Mouse (Mus musculus): ENCODE measurements around the gene Smyd2. TPM values are rescaled to one million over a fixed set of nuclear protein-coding genes. Genes with fewer than 3 reads are reported as not detected.

Smyd2 gene
- total RNA-seq (2014; rRNA removed) (18.2 and 19.9 TPM in 2 replicates), polyA plus RNA-seq (2012; rRNA removed) (27.7 and 33.5 TPM in 2 replicates)

- Histone ChIP-seq H3K4me3 (ENCODE audit: insufficient read depth, low read depth, low read length) (peak within 1 kb of the TSS; percentile 95), H3K36me3 (ENCODE audit: control insufficient read depth, insufficient read depth, low read length) (no peaks in the 10 kb centered on the region), H3K27ac (replicated peaks; ENCODE audit: insufficient read depth, low read depth, low read length) (peak within 1 kb of the TSS; percentile 80), H3K79me2 (ENCODE audit: control insufficient read depth, insufficient read depth, low read length) (peaks cover 5% of the 10 kb centered on the region; the same call in 1 of the 2 replicates), H3K27me3 (ENCODE audit: control insufficient read depth, insufficient read depth, low read length) (no peaks in the 10 kb centered on the region), H3K4me1 (ENCODE audit: control insufficient read depth, insufficient read depth, low read length) (peaks cover 9% of the 10 kb centered on the region), H3K9ac (ENCODE audit: low read depth, low read length) (peak within 1 kb of the TSS; percentile 98)
- DNase-seq (ENCODE audit: extremely low read depth, low read depth, low spot score) = peak; percentile 57
- TF ChIP-seq CTCF (IDR thresholded peaks at IDR 0.05; ENCODE audit: low read depth, low read length) = peak; percentile 25; the same call in 1 of the 2 replicates
- TF ChIP-seq POLR2A (IDR thresholded peaks at IDR 0.05; ENCODE audit: extremely low read depth, insufficient read depth, low read length) = 0 out of 2 replicates have a peak, but pooled peaks have one; percentile 28
- WGBS = under 1% methylated on average over 83 of the region's 90 CpGs
These were observed at the start of gene Smyd2 for GRCm38 (mm10) chr1:189921818-189922592. Gene Smyd2, minus strand, starts transcription at chr1:189922363.

DNA sequence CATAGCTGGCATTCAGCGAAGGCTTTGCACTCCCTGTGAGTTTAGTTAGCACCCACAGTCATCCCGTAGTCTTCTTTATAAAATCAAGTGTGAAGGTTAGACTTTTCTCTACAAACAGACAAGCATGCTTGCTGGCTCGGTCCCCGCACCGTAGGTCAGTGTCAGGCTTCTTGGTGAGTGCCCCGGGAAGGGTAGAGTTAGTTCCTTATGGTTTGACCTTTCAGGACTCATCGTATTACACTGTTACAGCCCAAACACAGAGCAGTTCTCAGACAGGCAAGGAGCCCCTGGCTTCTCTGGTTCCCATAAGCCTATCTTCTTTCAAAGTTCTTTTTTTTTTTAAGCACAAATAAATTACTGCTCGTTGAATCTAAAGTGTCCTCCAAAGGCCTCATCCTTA lies 48.2 kb upstream of the Smyd2 start:
- H3K36me3 ChIP-seq (ENCODE audit: control insufficient read depth, insufficient read depth, low read length) = no peaks in the 10 kb centered on the region
- WGBS = 90% methylated on average over 8 of the region's 8 CpGs
- H3K27me3 ChIP-seq (ENCODE audit: control insufficient read depth, insufficient read depth, low read length) = no peaks in the 10 kb centered on the region
- TF ChIP-seq POLR2A (IDR thresholded peaks at IDR 0.05; ENCODE audit: extremely low read depth, insufficient read depth, low read length) (no peak), CTCF (IDR thresholded peaks at IDR 0.05; ENCODE audit: low read depth, low read length) (no peak)
- no peak overlapping the region for H3K4me3 ChIP-seq (ENCODE audit: insufficient read depth, low read depth, low read length)
- DNase-seq (ENCODE audit: extremely low read depth, low read depth, low spot score) = no peak
- no peak overlapping the region for H3K9ac ChIP-seq (ENCODE audit: low read depth, low read length)
- H3K4me1 ChIP-seq (ENCODE audit: control insufficient read depth, insufficient read depth, low read length) = 0 out of 2 replicates have a peak, but pooled peaks cover 1% of the 10 kb centered on the region
- no peak overlapping the region for H3K27ac ChIP-seq (replicated peaks; ENCODE audit: insufficient read depth, low read depth, low read length)
- H3K79me2 ChIP-seq (ENCODE audit: control insufficient read depth, insufficient read depth, low read length) = no peaks in the 10 kb centered on the region

DNA sequence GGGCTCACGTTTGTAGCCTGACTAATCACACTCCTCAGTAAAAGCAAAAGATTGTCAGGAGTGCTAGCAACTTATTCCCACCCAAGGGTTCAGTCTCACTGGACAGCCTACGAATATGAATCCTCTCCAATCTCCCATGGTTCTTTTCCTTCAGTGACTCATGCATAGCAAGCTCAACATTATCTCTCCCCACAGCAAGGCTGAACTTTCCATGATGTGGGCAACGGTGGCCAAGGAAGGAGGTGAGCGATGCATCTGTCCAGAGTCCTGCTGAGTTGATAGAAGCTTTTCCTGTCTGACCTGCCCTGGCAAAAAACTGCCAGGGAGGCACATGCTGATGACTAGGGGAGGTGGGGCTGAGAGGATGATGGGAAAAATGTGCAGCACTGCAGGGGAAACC lies 45.9 kb upstream of the Smyd2 start:
- no peak for DNase-seq (ENCODE audit: extremely low read depth, low read depth, low spot score)
- Histone ChIP-seq H3K4me3 (ENCODE audit: insufficient read depth, low read depth, low read length) (no peak overlapping the region), H3K27ac (replicated peaks; ENCODE audit: insufficient read depth, low read depth, low read length) (no peak overlapping the region), H3K4me1 (ENCODE audit: control insufficient read depth, insufficient read depth, low read length) (0 out of 2 replicates have a peak, but pooled peaks cover 1% of the 10 kb centered on the region), H3K79me2 (ENCODE audit: control insufficient read depth, insufficient read depth, low read length) (no peaks in the 10 kb centered on the region), H3K9ac (ENCODE audit: low read depth, low read length) (no peak overlapping the region), H3K36me3 (ENCODE audit: control insufficient read depth, insufficient read depth, low read length) (no peaks in the 10 kb centered on the region), H3K27me3 (ENCODE audit: control insufficient read depth, insufficient read depth, low read length) (no peaks in the 10 kb centered on the region)
- no peak for TF ChIP-seq CTCF (IDR thresholded peaks at IDR 0.05; ENCODE audit: low read depth, low read length)
- TF ChIP-seq POLR2A (IDR thresholded peaks at IDR 0.05; ENCODE audit: extremely low read depth, insufficient read depth, low read length) = no peak
- WGBS = 78% methylated on average over 4 of the region's 4 CpGs

GRCm38 (mm10) chr1:189960481-189960880 lies 38.3 kb upstream of the Smyd2 start:
- TF ChIP-seq CTCF (IDR thresholded peaks at IDR 0.05; ENCODE audit: low read depth, low read length) = no peak
- TF ChIP-seq POLR2A (IDR thresholded peaks at IDR 0.05; ENCODE audit: extremely low read depth, insufficient read depth, low read length) = no peak
- Histone ChIP-seq H3K4me1 (ENCODE audit: control insufficient read depth, insufficient read depth, low read length) (no peaks in the 10 kb centered on the region), H3K79me2 (ENCODE audit: control insufficient read depth, insufficient read depth, low read length) (no peaks in the 10 kb centered on the region), H3K36me3 (ENCODE audit: control insufficient read depth, insufficient read depth, low read length) (no peaks in the 10 kb centered on the region), H3K4me3 (ENCODE audit: insufficient read depth, low read depth, low read length) (no peak overlapping the region), H3K27me3 (ENCODE audit: control insufficient read depth, insufficient read depth, low read length) (no peaks in the 10 kb centered on the region), H3K27ac (replicated peaks; ENCODE audit: insufficient read depth, low read depth, low read length) (no peak overlapping the region), H3K9ac (ENCODE audit: low read depth, low read length) (no peak overlapping the region)
- 77% methylated on average over 5 of the region's 5 CpGs for WGBS
- DNase-seq (ENCODE audit: extremely low read depth, low read depth, low spot score) = no peak

DNA sequence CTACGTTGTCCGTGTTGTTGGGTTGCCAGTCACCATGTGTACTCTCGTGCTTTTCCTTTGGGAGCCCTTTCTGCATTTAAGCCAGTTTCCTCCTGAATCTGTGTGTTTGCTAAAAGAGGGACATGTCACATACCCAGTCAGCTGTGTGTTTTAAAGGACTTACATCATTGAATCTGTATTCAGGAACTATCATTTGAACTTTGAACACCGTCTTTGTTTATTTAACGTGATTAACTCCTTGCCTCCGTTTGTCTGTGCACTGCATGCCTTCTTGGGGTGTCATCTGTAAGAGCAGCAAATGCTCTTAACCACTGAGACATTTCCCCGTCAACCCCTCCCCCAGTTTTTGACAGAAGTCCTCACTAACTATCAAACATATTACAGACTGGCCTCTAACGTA lies 37.6 kb upstream of the Smyd2 start:
- Histone ChIP-seq H3K4me1 (ENCODE audit: control insufficient read depth, insufficient read depth, low read length) (no peaks in the 10 kb centered on the region), H3K9ac (ENCODE audit: low read depth, low read length) (no peak overlapping the region), H3K27me3 (ENCODE audit: control insufficient read depth, insufficient read depth, low read length) (no peaks in the 10 kb centered on the region), H3K27ac (replicated peaks; ENCODE audit: insufficient read depth, low read depth, low read length) (no peak overlapping the region), H3K79me2 (ENCODE audit: control insufficient read depth, insufficient read depth, low read length) (no peaks in the 10 kb centered on the region), H3K4me3 (ENCODE audit: insufficient read depth, low read depth, low read length) (no peak overlapping the region), H3K36me3 (ENCODE audit: control insufficient read depth, insufficient read depth, low read length) (no peaks in the 10 kb centered on the region)
- no peak for DNase-seq (ENCODE audit: extremely low read depth, low read depth, low spot score)
- no peak for TF ChIP-seq POLR2A (IDR thresholded peaks at IDR 0.05; ENCODE audit: extremely low read depth, insufficient read depth, low read length)
- no peak for TF ChIP-seq CTCF (IDR thresholded peaks at IDR 0.05; ENCODE audit: low read depth, low read length)
- 66% methylated on average over 8 of the region's 8 CpGs for WGBS

DNA sequence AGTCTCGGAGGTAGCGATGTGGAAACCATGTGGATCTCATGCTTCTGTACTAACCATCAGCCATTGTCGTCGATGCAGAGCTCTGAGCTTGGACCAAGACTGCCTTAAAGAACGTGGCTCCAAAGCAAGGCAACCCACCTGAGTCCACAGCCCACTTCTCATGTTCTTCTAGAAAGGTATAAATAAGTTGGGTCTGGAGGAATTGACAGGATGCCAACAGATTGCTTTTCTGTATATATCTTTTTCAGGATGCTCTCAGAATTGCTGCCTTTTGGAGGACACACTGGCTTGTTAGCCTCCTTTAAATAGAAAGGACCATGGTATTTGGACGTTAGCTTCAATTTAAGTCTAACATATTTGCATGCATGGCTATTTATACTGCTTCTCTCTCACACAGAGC lies 29.7 kb upstream of the Smyd2 start:
- H3K4me3 ChIP-seq (ENCODE audit: insufficient read depth, low read depth, low read length) = no peak overlapping the region
- DNase-seq (ENCODE audit: extremely low read depth, low read depth, low spot score) = no peak
- H3K36me3 ChIP-seq (ENCODE audit: control insufficient read depth, insufficient read depth, low read length) = no peaks in the 10 kb centered on the region
- no peak overlapping the region for H3K9ac ChIP-seq (ENCODE audit: low read depth, low read length)
- H3K27ac ChIP-seq (replicated peaks; ENCODE audit: insufficient read depth, low read depth, low read length) = no peak overlapping the region
- 77% methylated on average over 6 of the region's 6 CpGs for WGBS
- H3K79me2 ChIP-seq (ENCODE audit: control insufficient read depth, insufficient read depth, low read length) = no peaks in the 10 kb centered on the region
- no peak for TF ChIP-seq POLR2A (IDR thresholded peaks at IDR 0.05; ENCODE audit: extremely low read depth, insufficient read depth, low read length)
- TF ChIP-seq CTCF (IDR thresholded peaks at IDR 0.05; ENCODE audit: low read depth, low read length) = no peak
- H3K4me1 ChIP-seq (ENCODE audit: control insufficient read depth, insufficient read depth, low read length) = no peaks in the 10 kb centered on the region
- no peaks in the 10 kb centered on the region for H3K27me3 ChIP-seq (ENCODE audit: control insufficient read depth, insufficient read depth, low read length)

Data from liver, adult 2 months (tissue).